Mouse (Mus musculus): ENCODE measurements around the gene Midn.

GRCm38 (mm10) chr10:80180288-80180687 is 32.2 kb downstream of the Midn start:
- TF ChIP-seq POLR2A (IDR thresholded peaks at IDR 0.05; ENCODE audit: low read depth, low read length): no peak
- TF ChIP-seq CTCF (IDR thresholded peaks at IDR 0.05; ENCODE audit: extremely low read depth, insufficient read length, insufficient replicate concordance, low read depth, low read length): no peak
